Mouse (Mus musculus) T-helper 17 cell (primary cell): ENCODE data around the gene Prkg1.

ENCODE experiments used
- in situ Hi-C, 2 experiments: fragments of 300-600 bp; cut with MboI, MseI; formaldehyde crosslinking; loops; 1 replicate in 1 of 2; 2 replicates in 1 of 2; pipeline ENCODE4 v1.15.1; 2025; ENCODE audit warnings: high pct_unique_total_duplicates in 2 of 2

The Prkg1 gene

DNA sequence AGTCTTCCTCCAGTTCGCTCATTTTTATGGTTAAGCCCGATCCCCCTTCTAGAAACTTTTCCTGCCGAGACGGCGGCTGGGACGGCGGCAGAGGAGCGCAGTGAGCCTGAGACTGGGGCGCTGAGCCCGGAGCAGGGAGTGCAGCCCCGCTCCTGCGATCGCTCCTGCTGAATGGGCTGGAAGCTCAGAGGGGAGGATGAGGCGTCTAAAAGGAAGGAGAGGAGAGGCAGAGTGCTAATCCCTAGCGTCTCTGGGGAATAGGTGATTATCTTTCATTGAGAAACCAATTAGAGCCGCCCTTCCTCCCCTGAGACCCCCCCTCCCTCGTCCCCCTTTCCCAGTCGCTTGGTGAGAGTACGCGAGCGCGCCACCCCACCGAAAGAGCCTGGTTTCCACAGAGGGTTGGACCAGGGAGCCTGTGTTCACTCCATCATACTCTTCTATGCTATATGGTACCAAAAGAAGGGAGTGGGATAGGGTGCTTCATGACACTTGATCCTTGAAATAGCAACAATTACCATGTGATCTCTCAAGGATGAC lies at the start of gene Prkg1:
Gene Prkg1 (minus strand): TSS at position 233 of the 540 bp plus-strand sequence.
- in situ Hi-C loops = loop anchor here (5.0 kb wide), 2 partner anchors 53 to 197 kb away; no protein-coding TSS in a partner anchor

DNA sequence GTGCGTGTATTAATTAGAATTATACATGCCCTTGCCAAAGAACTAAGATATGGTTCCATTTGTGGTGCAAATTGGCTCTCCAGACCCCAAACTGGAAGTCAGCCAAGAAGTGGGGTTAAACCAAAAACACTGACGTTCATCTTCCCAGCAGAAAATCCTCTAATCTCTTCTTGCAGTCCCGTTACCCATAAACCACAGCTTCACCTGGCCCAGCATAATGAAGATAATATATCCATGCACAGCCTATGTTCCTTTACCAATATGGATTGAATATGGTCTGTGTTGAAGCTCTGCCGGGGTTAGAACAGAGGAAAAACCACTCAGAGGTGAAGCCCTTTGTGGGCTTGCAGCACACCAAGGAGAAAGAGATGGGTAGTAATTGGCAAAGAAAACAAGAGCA lies 48.3 kb upstream of the Prkg1 start:
- in situ Hi-C loops = loop anchor here in 1 of 2 experiments (25.0 kb wide), 1 partner anchor 1276 kb away; the partner anchor contains the start of gene Dkk1

DNA sequence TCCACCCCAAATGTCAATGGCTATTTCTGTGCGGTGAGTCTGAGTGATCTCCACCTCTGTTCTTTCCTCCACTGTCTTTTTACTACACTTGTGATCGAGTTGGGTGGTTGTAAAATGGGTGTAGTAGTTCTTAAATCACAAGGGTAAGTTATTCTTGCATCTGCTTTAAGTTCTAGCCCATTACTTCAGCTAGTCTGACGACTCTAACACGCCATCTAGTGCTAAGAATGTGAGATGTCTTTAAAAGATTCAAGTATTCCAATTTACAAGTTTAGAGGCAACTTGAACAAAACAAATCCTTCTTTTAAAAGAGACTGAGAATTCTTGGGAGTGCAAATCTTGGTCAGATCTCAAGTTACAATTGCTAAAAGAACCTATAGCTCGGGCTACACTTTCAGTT lies 46.5 kb upstream of the Prkg1 start:
- in situ Hi-C loops = loop anchor here in 1 of 2 experiments (25.0 kb wide), 1 partner anchor 1274 kb away; the partner anchor contains the start of gene Dkk1

DNA sequence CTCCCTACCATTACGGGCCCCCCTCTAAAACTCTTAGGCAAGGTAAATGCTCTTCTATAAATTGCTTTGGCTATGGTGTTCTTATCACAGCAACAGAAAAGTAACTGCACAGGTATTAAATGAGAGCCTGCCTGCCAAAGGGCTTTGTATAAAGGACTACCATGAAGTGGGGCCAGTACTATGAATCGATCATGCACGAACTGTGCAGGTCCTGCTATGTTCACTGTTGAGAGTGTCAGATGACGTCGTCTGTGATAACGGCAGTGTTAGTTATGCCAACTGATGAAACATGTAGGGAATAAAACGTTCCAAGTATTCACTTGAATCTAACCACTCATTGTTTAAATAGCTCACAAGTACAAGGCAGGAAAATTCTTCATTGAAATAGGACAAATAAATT lies 40.6 kb upstream of the Prkg1 start:
- in situ Hi-C loops = loop anchor here in 1 of 2 experiments (25.0 kb wide), 1 partner anchor 1268 kb away; the partner anchor contains the start of gene Dkk1

DNA sequence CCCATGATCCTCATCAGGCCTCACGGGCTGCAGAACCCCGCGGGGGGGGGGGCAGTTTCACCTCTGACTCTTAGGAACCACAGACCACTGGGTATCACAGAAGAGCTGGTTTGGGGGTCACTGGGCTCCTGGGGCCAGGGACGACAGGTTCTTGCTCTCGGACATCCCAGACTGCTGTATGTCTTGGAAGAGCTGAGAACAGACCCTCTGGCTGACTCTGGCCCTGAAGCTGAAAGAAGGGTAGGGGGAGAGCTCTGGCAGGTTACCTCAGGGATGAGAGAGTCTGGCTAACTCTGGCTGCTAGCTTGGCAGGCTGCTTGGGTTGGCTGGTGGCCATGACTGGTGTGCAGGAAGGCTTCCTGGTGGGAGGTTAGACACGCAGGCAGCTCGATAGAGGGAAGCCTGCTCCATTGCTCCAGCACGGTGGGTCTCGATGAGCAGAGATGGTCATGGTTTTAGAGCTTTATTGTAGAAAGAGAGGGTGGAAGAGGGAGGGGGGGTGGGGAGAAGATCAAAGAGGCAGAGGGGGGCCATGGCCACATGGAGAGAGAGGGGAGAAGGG lies 30.7 kb upstream of the Prkg1 start:
- in situ Hi-C loops = no loop called here

DNA sequence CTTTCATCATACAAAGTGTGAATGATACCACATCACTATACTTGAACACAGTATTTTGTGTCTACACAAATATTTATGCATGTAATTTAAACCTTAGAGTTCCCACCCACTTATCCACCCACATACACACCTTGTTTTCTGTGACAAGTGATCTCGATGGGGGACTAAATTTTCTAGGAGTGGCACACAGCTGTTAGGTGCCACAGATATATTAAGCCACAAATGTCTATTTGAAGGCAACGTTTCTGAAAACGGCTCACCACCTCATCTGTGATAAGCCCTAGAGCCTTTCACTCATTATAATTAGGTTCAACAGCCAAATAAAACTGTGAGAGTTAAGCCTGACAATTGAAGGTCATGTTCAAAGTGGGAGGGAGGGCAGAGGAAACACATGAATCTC lies 26.9 kb upstream of the Prkg1 start:
- in situ Hi-C loops = no loop called here

DNA sequence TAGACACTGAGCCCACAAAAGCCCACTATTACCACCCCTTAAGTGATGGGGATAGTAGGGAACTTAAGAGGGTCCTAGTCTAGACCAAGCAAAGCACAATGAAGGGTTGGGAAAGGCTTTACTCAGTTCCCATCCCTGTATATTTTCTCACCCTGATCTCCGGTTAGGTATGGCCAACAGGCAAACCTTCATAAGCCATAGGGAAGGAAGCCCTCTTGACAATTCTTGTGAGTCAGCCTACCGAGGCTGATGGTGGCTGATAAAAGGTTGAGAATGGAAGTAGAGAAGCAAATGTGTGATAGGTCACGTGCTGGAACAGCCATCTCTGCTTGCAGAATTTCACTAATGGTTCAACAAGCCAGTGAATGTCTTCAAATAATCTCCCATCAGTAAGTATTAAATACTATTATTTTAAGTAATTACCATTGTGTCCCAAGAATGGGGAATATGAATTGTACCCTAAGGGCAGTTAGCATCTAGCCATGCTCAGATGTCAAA lies 16.7 kb upstream of the Prkg1 start:
- in situ Hi-C loops = no loop called here

DNA sequence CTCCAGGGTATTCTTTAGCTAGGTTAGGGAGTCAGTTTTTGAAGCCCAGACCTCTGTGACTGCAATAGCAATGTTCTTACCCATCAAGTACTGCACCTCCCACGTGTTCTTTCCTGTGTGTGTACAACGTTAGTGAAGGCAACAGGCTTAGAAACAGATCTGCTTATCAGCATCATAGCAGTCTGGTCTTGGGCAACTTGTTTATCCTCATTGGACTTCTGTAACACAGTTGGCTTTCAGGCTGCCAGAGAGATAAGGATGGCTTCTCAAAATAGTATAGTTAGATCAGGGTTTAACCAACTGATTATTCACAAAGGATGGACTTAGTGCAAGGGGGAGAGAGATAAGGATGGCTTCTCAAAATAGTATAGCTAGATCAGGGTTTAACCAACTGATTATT lies 16.2 kb upstream of the Prkg1 start:
- in situ Hi-C loops = no loop called here

DNA sequence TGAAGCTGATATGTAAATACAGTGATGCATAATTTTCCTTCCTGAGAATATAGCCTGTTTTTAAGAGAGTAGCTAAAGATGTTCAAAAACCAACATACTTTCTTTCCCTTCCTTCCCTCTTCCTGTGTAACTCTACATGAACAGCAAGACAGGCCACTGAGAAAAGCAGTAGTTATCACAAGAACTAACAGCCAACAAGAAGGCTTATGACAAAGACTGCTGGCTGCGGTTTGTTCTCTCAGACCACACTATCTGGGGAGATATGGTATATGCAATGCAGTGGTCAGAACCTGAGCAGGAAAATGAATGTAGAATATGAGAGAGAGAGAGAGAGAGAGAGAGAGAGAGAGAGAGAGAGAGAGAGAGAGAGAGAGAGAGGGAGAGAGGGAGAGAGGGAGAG lies 15.4 kb upstream of the Prkg1 start:
- in situ Hi-C loops = no loop called here

DNA sequence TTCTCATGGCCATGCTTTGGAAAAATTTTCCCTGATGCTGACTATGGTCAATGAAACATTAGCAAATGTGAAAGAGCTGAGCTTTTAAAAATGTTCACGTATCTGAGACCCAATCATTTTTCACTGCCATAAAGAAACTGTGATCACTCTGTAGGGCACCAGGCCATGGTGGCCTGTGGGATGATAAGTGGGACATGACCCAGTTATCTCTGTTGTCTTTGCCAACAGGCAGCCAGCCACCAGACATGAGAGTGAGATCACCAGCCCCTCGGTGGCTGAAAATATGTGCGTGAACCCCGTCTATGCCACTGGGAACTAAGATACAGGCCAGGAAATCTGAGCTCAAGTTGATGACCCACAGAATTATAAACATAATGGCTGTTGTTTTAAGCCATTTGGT lies 14.2 kb upstream of the Prkg1 start:
- in situ Hi-C loops = no loop called here

DNA sequence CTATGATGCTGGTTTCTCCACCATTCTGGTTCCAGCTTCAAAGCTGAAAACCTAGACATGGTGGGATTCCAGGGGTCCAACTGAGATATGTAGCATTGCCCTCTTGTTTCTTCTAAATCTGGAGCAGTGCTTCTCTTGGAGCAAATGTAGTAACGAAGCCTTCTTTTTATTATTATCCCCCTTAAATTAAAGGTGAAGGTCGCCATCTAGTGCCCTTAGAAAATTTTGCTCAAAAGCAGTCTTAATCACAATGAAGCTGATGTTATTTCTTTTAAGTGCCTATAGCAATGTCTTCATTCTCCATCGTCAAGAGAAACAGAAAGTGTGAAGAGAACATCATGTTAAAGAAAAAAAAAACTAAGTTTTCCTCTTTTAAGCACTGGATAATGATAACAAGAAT lies 2.2 kb upstream of the Prkg1 start:
- in situ Hi-C loops = loop anchor here in 1 of 2 experiments (5.0 kb wide), 1 partner anchor 195 kb away; no protein-coding TSS in a partner anchor

DNA sequence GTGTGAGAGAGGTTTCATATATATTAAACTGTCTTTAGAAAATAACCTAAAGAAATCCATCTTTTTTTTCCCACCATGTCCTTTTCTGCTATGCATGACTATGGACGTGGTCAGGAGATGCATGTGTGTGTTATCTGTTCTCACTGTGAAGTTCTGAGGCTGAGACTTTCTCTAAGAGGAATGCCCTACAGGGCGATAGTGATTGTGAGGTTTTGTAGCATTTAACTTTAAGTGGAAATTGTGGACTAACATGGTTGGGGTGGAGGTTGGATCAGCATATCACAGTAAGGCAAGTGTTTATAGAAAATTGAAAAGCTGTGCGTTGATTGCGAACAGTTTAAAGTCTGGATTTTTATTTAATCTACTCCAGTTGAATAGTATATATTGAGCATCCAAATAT lies 618 bp upstream of the Prkg1 start:
- in situ Hi-C loops = loop anchor here in 1 of 2 experiments (5.0 kb wide), 1 partner anchor 197 kb away; no protein-coding TSS in a partner anchor

DNA sequence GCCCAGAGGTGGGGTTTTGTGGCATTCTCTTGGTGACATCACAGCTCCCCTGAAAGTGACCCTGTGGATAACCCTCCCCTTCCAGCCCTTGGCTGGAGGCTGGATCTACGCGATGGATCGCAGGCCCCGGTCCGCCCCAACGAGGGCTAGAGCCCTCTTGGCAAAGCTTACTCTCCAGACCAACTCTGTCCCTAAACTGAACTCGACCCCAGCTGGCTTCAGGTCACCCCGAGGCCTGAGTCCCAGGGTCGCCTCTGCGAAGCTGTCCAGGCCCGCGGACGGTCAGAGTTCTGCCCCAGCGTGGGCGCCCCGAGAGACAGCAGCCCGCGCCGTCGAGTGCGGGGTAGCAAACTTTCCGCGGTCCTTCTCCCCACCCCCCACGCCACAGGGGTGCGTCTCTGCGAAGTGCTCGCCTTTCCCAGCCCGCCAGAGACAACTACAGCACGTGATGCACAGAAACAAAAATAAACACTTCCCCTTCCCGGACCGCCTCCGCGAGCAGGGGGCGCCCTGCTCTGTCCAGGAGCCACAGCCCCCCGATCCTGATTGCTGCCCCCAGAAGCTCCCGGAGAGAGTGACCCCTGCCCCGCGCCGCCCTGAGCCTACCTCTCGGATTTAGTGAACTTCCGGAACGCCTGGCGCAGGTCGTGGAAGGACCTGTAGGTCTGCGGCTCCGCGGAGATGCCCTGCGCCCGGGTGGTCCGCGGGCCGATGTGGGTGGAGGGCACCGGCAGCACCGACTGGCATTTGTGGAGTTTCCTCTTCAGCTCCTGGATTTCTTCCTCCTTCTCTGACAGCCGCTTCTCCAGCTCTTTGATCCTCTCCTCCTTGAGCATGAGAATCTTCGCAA lies 657 bp downstream of the Prkg1 start:
- in situ Hi-C loops = loop anchor here in 1 of 2 experiments (5.0 kb wide), 1 partner anchor 52 kb away; no protein-coding TSS in a partner anchor

DNA sequence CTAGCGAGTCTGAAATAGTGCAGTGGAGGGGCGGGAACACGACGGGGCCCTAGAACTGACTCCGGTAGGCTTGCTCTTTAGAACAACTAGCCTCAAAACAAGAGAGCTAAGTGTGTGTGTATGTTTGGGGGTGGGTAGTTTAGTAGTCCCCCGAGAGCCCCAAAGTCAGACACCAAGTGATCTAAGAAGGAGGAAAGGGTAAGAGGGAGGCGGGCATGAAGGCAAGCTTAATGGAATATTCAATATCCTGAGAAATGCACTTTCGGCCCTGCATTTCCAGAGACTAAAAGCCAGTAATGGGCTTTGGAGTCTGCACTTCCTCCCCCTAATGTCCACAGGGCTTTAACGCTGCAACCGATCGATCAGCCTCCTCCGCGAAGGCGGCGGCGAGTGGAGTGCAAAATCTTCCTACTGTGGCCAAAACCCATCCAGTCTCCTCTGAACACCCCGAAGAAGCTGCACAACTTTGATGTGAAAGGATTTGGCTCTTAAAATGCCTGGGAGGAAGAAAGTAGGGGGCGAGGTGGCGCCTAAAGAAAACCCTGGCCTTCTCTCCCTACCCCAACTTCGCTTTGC lies 1.5 kb downstream of the Prkg1 start:
- in situ Hi-C loops = loop anchor here in 1 of 2 experiments (5.0 kb wide), 1 partner anchor 51 kb away; no protein-coding TSS in a partner anchor

DNA sequence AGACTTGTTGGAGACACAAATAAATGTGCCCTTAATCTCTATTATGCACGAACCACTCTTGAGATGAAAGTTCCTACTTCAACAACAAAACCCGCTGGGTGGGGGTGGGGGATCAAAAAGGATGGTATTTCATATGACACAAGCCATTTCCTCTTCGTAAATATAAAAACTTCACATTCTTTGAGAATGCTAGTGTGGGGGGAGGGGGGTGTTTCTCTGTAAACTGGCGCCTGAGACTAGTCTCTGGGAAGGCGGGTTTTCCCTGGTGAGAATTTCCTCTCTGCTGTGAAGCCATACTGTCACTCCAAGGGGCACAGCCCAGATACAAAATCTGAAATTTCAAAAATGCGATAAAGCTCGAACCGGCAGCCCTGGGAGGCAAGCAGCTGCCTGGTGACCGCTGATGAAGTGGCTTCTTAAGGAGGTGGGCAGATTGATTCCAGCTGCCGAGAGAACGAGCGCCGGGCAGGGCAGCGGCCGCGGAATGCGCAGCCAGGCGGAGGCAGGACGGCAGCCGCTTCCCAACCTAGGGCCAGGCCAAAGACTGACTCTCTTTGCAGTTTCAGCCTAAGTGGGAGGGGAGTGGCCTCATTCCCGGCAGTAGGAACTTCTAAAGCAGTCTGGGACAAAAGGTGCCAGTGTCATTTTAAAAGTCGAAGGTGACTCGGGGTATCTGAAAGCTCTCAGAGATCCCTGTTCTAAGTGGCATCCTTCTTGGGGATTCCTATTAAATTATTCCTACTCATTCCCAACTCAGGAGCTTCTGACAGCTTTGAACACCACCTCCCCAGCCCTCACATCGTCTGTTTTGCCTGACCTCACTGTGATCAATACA lies 2.2 kb downstream of the Prkg1 start:
- in situ Hi-C loops = loop anchor here in 1 of 2 experiments (5.0 kb wide), 1 partner anchor 50 kb away; no protein-coding TSS in a partner anchor

DNA sequence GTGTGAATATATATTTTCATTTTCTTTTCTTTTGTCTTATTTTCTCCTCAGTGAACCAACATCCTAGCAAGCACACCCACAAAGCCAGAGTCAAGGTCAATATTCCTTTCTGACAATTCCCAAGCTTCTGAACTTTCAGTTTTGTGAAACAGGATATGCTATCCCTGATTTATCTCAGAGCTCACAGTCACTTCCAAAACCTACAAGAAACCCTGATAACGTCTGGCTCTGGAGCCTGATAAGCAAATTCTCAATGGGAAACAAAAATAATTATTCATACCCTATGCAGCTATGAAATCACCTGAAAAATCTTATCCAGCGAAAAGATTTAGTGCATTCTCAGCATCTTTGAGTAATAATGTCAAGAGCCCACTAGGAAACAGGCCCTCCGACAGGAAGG lies 5.0 kb downstream of the Prkg1 start:
- in situ Hi-C loops = loop anchor here in 1 of 2 experiments (5.0 kb wide), 1 partner anchor 48 kb away; no protein-coding TSS in a partner anchor

DNA sequence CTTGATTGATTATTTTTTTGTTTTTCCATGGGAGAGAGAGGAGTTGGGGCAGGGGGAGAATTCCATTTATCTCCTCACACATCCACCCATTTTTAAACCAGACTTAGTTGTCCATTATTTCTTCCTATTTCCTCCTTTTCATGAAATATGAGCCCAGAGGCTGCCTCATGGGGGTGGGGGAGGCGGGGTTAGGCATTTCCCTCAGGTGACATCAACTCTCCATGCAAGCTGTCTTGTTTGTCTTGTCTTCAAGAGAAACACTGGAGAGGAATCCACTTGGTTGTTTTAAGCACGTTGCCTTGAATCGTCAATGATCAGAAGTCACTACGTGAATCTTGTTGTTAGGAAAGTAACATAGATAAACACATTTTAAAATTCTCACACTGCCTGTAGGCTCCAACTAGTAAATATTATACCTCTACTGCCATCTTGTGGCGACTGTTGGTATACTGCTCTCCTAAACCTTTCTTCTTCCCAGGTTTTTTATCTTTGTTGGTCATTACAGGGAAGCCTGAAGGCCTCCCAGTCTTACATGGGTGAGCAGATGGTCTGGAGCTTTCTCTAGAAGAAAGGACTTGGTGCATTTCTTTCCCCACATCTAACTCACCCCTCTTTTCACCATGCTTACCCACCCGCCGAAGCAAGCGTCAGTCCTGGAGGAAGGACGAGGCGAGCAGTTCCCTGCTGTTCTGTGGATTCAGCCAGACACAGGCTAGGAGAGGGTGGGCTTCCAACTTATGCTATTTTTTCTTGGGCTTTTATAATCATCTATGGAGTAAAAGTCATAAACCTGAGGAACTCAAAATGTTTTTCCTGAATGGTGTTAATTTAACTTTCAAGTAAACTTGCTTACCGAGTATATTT lies 8.7 kb downstream of the Prkg1 start:
- in situ Hi-C loops = no loop called here

DNA sequence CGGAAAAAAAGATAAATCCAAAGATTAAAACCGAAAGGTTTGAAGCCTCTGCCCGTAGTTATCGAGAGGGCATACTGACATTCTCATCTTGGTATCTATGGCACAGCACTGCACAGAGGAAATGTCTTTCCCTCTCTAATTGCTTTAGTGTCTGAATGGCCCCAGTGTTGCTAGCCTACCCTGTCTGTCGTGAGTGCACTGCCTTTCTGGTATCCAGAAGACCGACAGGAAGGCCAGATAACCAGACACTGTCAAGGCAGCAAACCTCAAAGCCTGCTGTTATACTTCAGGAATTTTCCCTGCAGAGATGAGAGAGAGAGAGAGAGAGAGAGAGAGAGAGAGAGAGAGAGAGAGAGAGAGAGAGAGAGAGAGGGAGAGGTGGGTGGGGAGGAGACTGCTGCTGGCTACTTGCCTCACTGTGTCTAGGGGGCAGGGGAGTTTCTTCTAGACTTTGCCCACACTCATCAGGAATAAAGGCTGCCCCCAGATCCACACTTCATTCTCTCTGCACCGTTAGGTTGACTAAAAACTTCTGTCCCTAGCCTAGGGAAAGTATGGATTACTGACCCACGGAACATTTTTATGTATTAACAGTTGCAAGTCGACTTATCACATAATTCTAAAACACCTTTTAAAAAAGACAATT lies 10.1 kb downstream of the Prkg1 start:
- in situ Hi-C loops = loop anchor here in 1 of 2 experiments (5.0 kb wide), 2 partner anchors 52 to 917 kb away; no protein-coding TSS in a partner anchor
